Mouse (Mus musculus) frontal cortex, adult (tissue): ENCODE data around the gene Fanca.
"Not testable (repeated sequence)": the region's sequence is repeated elsewhere in the genome, so short reads cannot be mapped to it uniquely, and the experiment has no call there.

Experiments used
- ATAC-seq: cut with Nextera tagmentation; 2 replicates; pipeline ENCODE4 v1.9.2; 2017; ENCODE audit warnings: mild to moderate bottlenecking, moderate library complexity, mixed read lengths; ENCODE audit not compliant: low TSS enrichment

Fanca gene

DNA sequence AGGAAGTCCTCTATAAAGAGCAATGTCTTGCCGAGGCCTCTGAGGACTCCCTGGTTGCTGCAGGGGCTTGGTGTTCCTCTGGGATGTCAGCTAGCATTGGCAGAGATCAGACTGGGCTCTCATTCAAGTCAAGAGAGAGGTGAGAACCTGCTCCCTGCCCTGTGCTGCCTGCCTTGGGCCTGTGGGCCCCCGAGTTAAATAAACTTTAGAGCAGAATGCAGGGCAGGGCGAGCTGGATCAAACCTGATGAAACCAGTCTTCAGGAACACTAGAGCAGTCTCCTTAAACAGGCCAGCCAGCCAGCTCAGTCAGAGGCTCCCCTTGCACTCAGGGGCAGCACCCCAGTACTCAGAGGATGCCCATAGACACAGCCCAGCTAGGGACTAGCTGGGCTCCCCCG, 46.5 kb downstream of the Fanca start:
- no peak for ATAC-seq

DNA sequence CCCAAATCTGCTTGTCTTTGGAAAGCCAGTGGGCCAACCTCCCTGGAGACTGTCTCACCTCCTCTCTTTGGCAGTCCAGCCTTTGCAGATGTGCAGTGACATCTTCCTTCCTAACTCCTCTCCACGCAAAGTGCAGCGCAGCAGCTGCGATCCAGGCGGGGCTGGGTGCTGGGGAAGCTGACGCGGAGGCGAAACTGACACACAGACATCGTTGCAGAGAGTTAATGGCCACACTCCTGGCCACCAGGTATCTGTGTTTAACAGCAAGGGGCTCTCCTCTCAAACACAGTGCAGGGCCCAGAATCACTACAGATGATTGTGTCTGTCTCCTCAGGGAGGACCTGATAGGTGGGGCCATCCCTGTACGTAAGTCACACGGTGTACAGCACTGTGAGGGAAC, 47.2 kb downstream of the Fanca start:
- peak; percentile 34; the same call in 1 of the 2 replicates for ATAC-seq

DNA sequence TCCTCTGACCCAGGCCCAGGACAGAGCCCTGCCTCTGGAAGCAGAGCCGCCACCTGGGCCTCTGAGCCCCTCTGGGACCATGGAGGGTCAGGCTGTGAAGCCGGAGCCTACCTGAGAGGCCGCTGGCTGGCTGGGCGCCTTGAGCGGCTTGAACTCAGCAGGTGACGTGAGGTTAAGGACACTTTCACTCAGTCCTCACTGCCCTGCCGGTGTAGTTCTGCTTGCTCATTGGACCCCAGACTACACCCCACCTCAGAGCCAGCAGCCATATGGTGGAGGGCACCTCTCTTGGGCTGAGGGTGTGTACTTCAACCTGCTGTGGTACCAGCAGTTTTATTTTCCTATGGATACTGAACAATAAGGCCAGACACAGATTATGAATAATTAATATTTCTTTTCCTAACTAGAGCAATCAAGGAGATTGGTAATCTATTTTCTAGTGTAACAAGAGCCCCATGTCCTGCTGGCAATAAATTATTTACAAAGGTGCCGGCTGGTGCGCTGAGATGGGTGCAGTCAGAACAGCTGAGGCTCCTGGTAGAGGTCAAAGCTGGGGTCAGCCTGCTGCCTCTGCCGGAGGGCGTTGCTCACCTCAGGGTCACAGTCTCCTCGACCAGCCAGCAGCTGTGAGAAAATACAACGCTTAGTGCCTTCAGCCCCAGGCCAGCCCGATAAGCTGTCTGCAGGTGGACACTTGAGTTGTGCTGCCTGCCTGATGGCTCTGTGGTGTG, 50.3 kb downstream of the Fanca start:
- no peak for ATAC-seq

DNA sequence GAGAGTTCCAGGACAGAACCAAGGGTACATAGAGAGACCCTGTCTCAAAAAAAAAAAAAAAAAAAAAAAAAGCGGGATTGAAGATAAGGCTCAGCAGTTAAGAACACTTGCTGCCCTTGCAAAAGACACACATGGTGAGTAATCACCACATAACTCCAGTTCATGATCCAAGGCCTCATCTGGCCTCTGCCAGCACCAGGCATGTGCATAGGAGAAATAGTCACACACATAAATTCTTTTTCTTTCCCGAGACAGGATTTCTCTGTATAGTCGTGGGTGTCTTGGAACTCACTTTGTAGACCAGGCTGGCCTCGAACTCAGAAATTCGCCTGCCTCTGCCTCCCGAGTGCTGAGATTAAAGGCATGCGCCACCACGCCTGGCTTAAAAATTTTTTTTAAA, 60.8 kb downstream of the Fanca start:
- ATAC-seq, result not testable (repeated sequence)

DNA sequence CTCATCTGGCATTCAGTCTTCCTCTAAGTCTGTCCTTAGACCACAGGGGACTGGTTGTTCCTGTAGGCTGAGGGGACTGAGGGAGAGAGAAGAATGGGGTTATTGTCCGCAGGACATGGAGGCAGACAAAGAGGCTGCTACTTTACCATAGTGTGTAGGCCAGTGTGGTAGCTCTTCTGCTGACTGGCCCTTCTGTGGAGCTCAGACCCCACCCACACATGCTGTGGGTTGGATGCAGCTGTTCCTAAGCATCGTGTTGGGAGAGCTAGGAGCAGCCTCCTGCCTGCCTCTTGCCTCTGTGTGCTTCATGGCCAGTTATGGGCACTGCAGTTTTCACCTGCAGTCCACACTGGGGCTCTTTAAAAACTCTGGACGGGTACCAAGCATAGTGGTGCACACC, 61.3 kb downstream of the Fanca start:
- ATAC-seq, result peak; percentile 71

DNA sequence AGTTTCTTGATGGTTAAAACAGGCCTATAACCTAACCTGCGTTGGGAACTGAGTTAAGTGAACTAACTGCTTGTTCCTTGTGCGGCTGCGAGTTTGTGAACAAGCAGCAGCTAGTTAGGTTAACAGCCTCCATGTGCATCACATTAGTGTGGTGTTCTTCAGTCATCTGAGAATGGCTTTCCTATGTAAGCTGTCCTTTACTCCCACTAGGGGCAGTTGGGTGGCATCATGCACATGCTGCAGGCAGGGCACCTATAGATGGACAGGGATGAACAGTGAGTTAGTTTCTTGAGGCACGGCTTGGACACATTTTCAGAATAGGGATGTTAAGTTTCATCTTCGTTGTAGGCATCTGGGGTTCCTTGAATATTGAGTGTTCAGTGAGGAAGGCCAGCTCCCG, 63.2 kb downstream of the Fanca start:
- ATAC-seq, result no peak

DNA sequence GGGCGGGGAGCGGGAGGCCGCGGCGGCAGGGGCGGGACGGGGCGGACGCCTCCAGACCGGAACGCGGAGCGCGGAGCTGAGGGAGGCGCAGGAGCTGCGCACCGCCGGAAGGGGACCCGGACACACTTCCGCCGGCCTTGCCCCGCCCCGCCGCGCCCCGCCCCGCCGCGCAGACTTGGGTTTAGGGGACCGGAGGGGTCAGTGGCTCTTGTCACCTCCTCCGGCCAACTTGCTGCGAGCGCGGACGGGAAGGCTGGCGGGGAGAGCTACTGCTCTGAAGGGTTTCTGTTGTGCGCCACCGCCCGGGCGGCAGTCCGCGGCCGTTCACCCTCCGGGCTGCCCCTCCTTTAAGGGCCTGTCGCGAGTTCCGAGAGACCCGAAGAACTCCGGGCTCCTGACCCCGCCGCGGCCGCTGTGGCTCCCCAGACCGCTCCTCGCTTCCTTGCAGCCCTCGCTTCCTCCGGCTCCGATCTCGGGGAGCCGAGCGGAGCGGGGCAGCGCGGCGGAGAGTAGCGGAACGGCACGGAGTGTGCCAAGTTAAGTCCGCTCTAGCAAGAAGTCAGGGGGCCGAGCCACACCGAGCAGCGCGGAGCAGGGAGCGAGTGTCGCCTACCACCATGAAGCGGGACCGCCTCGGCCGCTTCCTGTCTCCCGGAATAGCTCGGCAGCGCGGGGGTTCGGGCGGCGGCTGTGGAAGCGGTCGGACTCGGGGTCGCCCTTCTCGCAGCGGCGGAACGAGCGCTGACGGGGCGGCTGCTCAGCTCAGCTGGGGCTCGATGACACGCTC, 64.1 kb downstream of the Fanca start, which contains the start of the genes Zfp276 and Vps9d1:
Gene Zfp276, plus strand, starts transcription at position 97 of the 787 bp plus-strand sequence.
Gene Vps9d1, minus strand, starts transcription at position 250 of the 787 bp plus-strand sequence.
- peak; percentile 66 for ATAC-seq

DNA sequence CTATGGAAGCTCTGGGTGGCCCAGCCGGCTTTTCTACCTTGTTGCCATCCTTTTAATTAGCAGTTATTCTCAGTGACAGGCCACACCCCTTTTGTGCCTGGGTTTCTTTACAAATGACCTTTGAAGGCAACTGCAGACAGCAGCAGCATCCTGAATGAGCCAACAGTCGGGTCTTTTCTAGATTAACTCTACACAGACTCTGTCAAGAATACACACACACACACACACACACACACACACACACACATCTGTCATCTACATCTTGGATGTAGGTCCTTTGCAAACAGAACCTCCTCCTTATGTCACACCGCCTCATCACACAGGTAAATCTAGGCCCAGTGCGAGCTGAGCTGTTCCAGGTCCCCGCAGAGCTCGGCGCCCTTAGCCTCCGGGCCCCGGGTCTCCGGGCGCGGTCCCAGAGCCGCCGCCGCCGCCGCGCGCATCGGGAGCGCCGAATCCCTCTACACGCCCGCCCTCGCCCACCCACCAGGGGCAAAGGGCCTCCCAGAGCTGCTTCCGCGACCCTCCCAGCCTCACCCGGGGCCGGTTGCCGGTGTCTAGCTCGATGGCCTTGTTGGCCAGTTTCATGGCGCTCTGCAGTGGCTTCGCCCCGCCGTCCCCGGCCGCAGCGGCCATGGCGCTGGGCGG, 64.8 kb downstream of the Fanca start:
- ATAC-seq, result 0 out of 2 replicates have a peak, but pooled peaks have one; percentile 12

DNA sequence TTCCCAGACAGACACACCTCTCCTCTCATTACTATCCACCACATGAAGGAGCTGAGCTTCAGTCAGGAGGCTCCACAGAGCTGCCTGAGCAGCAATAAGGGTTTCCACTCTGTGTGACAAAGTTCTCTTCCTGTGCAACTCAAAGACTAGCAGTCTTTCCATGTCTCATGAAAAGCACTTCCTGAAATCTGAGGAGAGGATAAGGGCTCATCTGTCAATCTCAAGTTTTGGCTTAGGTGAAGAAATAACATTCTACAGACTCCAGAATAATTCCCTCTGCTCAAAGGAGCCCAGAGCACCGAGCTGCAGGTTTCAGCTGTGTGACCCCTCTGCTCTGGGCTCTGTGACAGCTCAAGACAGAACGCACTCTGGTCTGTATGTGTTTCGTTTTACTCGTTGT, 65.5 kb downstream of the Fanca start:
- ATAC-seq, result no peak

DNA sequence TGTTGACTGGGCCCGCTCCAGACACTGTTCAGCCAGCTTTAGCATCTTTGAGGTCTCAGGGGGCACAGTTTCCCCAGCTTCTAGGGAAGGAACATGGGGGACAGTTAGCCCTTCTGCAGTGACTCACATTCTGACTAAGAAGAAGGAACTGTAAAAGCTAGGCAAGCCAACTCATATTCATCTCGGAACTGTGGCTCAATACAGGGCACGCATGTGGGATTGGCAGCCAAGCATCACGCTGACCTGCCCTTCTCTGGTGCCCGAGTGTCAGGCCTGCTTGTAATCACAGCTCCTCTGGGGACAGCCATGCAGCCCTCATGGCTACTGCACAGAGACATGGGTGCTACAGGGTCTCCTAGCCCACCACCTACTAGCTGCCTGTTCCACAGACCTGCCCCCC, 67.4 kb downstream of the Fanca start:
- ATAC-seq, result no peak

DNA sequence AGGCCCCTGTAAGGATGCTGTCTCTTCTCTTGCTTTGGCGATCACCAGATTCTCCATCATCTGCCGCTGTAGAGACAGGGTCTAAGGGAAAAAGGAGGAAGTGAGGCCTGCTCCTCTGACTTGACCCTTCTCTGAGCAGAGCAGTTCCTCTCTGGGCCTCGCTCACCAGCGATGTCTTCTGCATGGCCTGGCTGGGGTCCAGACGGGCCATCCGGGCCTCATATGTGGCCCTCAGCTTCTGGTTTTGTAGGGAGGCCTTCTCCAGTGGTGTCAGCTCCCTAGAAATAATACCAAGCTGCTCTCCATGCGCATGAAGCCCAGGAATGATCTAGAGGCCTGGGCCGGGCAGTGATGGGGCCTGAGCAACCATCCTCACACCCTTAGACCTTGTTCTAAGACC, 69.8 kb downstream of the Fanca start:
- no peak for ATAC-seq

DNA sequence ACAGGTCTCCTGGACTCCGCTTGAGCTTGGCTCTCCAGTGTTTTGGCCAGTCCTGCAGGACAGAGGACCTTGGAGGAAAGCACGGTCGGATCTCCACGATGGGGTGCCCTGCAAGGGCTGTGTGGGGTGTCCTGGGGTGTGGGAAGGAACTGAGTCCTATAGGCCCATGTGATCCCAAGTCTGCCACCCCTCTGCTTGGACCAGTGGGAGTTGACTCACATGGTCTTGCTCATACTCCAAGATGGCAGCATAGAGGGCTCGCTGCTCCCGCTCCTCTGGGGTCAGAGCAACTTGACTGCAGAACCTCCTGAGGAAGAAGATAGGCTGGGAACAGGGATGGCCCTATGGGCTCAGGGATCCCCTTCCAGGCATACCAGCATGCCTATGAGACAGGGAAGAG, 70.6 kb downstream of the Fanca start:
- no peak for ATAC-seq

DNA sequence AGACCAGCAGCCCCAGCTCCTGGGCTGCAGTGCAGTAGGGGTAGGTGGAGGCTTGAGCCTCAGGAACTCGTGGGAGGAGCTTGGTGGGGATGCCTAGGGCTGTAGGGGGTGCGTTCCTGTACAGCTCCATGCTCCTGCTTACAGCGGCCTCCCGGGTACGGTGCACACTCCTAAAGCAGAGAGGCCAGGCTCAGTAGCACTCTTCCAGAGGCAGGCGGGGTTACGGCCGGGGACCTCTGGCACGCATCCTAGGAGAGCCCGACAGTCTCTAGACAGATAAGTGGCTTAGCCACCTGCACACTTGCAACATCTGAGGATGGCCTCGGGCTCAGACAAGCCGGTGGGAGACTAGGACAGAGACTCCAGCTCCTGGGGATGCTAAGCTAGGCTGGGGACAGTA, 72.8 kb downstream of the Fanca start:
- ATAC-seq, result no peak

DNA sequence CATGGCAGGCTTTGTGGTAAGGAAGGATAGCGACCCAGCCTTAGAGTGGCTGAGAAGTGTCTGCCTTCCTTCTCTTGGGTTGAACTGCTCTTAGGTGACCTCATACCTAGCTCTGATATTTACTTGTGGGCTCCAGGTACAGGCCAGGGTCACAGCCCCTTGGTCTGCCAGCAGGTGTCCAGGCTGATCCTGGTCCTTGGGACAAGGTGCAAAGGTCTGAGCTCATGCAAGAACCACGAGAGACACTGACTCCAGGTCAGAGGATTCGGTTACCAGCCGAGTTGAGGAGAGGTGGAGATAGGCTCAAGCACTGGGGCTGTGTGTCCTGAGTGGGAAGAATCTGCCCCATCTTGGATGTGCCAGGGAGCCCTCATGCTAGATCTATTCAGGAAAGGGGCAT, 74.0 kb downstream of the Fanca start:
- ATAC-seq, result no peak

DNA sequence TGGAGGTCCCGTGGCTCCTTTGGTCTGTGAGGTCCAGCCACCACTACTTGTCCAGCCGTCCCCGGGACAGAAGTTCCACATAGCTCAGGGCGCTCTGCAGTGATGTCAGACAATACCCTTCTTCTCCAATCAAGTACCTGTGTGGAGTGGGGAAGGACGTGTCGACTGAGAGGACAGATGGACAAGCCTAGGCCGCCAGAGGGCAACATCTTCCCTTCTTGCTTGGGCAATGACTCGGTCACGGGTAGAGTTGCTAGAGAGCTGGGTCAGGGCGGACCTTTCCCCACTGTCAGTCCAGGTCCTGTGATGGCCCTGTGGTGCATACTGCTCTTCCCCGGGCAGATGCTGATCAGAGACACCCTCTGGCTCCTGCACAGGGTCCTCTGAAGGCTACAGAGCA, 75.3 kb downstream of the Fanca start:
- ATAC-seq, result no peak

DNA sequence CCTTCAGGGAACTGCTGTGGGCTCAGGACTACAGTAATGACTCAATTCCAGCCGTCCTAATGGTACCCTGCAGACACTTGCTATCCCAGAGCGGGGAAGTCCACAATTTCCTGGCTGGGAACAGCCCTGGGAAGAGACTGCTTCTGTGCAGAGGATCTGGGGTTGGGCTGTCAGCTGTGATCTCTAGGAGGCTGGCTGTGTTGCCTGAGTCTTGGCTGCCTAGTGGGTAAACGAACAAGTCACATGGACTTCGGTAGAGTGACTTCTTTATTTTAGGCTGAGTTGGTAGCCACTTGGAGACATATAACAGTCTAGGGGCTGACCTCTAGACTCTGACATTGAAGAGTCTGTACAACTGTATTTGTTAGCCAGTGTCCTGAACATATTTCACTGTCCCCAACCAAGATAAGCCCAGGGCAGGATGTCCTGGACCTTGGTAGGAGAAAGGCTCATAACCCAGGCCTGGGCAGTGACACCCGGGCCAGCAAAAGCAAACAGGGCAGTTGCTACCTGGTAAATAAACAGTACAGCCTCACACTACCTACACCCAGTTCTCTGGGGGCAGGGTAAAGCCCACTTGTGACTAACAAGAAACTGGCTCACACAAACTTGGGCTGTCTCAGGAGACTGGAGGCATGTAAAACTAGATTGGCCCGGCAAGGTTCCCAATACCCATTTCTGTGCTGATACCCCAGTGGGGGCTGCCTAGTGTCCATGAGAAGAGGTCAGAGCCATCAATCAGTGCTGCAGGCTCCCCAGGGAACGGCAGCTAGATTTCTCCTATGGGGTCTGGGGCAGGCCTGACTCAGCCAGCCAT, 76.1 kb downstream of the Fanca start:
- ATAC-seq, result no peak

DNA sequence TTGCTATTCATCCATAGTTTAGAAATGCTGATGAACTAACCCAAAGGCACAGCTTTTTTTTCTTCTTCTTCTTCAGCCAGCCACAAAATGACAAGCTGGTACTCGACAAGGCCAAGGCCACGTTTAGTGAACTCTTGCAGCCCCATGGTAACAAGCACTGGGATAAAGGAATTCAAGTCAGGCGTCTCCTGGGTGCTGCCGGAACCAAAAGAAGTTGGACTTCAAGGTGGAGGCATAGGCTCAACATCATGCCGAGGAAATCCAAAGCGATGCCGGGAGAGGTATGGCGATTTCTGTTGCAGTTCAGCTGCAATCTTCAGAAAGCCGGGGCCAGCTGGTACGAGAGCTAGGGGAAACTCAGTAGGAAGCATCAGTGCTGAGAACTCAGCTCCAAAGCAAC, 79.0 kb downstream of the Fanca start:
- ATAC-seq, result no peak

DNA sequence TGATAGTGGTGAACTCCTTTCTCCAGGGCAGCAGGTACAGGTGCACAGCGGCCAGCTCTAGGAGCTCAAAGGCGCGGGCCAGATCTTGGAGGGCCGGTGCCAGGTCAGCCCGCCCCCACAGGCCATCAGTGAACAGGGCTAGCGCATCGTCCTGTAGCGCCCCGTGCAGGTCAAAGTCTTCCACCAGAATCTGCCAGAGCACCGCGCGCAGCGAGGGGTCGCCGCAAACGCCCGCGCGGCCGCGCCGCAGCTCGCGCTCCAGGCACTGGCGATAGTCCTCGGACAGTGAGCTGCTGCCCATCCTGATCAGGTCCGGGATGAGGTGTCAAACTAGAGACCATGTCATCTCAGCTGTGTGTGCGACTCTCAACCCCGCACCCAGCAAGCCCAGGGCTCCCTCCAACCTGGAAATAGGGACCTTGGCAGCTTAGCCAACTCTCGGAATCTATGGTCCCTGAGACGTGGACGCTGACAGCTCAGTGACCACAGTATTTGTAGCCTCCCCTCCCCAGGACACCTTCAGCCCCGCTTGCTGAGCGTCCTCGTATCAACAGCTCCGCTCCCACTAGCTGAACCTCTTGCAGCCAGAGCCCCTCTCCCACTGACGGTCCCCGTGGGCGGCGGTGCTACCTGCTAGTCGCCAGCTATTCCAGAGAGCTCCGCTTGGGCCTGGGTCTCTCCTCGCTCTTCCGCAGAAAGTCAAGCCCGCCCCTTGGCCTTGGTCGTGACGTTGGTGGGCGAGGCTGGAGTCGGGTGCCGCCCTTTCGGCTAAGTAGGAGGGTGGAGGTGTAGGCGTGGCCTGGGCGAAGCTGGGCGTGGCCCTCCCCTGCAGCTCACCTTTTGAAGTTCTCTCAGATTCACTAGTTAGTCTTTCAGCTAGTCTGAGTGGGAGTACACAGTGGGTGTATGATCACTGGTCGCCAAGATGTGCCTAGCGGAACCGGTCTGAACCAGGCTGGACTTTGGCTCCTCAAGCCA, 82.6 kb downstream of the Fanca start, which contains the start of gene Spata2l:
Gene Spata2l, minus strand, starts transcription at position 714 of the 978 bp plus-strand sequence.
- ATAC-seq, result peak; percentile 28

DNA sequence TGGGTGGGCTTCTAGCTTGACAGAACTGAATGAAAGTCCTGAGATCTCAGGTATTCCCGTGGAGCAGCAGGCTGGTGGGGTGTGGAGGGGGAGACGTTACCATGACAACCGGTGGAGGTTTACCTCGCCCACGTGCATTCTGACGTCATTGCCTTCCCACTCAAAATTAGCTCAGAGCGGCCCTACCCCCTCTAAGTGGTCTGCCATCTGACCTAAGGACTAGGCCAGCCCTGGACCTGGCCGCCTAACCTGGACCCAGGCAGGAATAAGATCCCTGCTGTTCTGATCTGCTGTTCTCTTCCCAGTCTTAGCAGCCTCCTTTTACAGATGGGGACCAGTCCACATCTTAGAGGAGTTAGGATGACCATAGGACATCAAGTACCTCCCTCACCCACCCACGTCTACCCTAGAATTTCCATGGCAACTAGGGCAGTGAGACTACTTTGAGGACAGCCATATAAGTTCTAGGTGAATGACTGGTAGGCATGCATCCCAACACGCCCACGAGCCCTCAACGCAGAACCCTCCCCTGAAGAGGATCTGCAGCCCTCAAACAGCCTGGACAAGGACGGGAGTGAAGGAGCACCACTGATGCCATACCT, 83.4 kb downstream of the Fanca start:
- peak; percentile 55 for ATAC-seq

DNA sequence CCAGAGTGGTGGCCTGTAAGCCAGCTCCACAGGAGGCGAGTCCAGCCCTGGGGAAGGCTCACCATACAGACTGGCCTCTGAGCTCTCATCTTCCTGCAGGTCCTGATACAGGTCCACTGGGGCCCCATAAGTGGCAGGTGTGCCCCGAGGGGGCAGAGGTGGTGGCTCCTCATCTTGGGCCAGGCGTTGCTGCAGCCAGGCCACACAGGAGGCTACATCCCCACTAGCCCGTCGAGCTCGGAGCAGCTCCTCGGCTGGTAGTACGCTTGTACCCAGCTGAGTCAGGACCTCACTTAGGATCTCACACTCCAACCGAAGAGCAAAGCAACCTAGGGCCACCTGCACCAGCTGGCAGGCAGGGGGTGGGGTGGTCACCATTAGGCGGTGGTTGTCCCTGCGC, 84.6 kb downstream of the Fanca start:
- ATAC-seq, result no peak
